Mouse (Mus musculus): Measurements from ENCODE around the gene Pcp4l1.
"Not testable (repeated sequence)": the region's sequence is repeated elsewhere in the genome, so short reads cannot be mapped to it uniquely, and the experiment has no call there.

The Pcp4l1 gene

GRCm38 (mm10) chr1:171195887-171196397 lies at the start of gene Pcp4l1:
Pcp4l1 (minus strand) TSS chr1:171196268.
- no peak for DNase-seq (ENCODE audit: low spot score)

GRCm38 (mm10) chr1:171245353-171245752 lies 49.3 kb upstream of the Pcp4l1 start:
- no peak for DNase-seq (ENCODE audit: low spot score)

- not testable (repeated sequence) for DNase-seq (ENCODE audit: low spot score)
These were observed 45.9 kb upstream of the Pcp4l1 start for GRCm38 (mm10) chr1:171241952-171242351.

GRCm38 (mm10) chr1:171240911-171241310 lies 44.8 kb upstream of the Pcp4l1 start:
- no peak for DNase-seq (ENCODE audit: low spot score)

GRCm38 (mm10) chr1:171239992-171240744 lies 44.1 kb upstream of the Pcp4l1 start:
- no peak for DNase-seq (ENCODE audit: low spot score)

- no peak for DNase-seq (ENCODE audit: low spot score)
These were observed 42.4 kb upstream of the Pcp4l1 start for GRCm38 (mm10) chr1:171238463-171238862.

- no peak for DNase-seq (ENCODE audit: low spot score)
These were observed 41.4 kb upstream of the Pcp4l1 start for GRCm38 (mm10) chr1:171237438-171237837.

- DNase-seq (ENCODE audit: low spot score): no peak
These were observed 39.7 kb upstream of the Pcp4l1 start for GRCm38 (mm10) chr1:171235791-171236190.

- no peak for DNase-seq (ENCODE audit: low spot score)
These were observed 38.5 kb upstream of the Pcp4l1 start for GRCm38 (mm10) chr1:171234538-171234937.

- no peak for DNase-seq (ENCODE audit: low spot score)
These were observed 38.1 kb upstream of the Pcp4l1 start, which contains the start of gene Fcer1g for GRCm38 (mm10) chr1:171234126-171234525. Fcer1g (minus strand) TSS chr1:171234365.

GRCm38 (mm10) chr1:171232800-171233730 lies 37.0 kb upstream of the Pcp4l1 start:
- DNase-seq (ENCODE audit: low spot score): no peak

GRCm38 (mm10) chr1:171232348-171232747 lies 36.3 kb upstream of the Pcp4l1 start:
- no peak for DNase-seq (ENCODE audit: low spot score)

GRCm38 (mm10) chr1:171231844-171232243 lies 35.8 kb upstream of the Pcp4l1 start:
- no peak for DNase-seq (ENCODE audit: low spot score)

GRCm38 (mm10) chr1:171230215-171230614 lies 34.1 kb upstream of the Pcp4l1 start:
- no peak for DNase-seq (ENCODE audit: low spot score)

- no peak for DNase-seq (ENCODE audit: low spot score)
These were observed 33.7 kb upstream of the Pcp4l1 start for GRCm38 (mm10) chr1:171229750-171230149.

GRCm38 (mm10) chr1:171227879-171228278 lies 31.8 kb upstream of the Pcp4l1 start:
- no peak for DNase-seq (ENCODE audit: low spot score)

GRCm38 (mm10) chr1:171226780-171227179 lies 30.7 kb upstream of the Pcp4l1 start:
- no peak for DNase-seq (ENCODE audit: low spot score)

GRCm38 (mm10) chr1:171224857-171225256 lies 28.8 kb upstream of the Pcp4l1 start, which contains the start of gene Apoa2:
Apoa2 (plus strand) TSS chr1:171225054.
- DNase-seq (ENCODE audit: low spot score): no peak

- DNase-seq (ENCODE audit: low spot score): no peak
These were observed 27.7 kb upstream of the Pcp4l1 start for GRCm38 (mm10) chr1:171223796-171224195.

GRCm38 (mm10) chr1:171223168-171223567 lies 27.1 kb upstream of the Pcp4l1 start:
- DNase-seq (ENCODE audit: low spot score): no peak

GRCm38 (mm10) chr1:171222238-171223155 lies 26.4 kb upstream of the Pcp4l1 start, which contains the start of gene Tomm40l:
Tomm40l (minus strand) TSS chr1:171222514.
- DNase-seq (ENCODE audit: low spot score): peak; percentile 65

All from ovary, postnatal 10 days (tissue).